ENCODE assay signal across 7 mouse cellular contexts in the genomic region with DNA sequence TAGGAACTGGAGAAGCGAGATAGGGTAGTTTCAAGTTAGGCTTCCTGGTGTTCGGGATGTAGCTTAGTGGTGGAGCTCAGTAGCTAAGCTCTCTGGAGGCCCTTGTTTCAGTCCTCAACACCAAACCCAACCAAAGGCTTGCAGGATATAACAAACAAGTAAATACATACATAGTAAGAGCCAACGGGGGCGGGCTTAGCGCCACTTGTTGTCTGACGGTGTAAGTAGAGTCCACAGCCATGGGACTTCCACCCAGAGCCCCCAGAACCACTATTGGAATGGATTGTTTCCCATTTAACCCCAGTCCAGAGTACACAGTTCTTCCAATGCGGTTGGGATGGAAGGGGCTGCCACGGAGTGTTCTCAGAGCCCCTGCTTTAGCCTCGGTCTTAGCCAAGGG. TPM values are rescaled to one million over a fixed set of nuclear protein-coding genes. Genes with fewer than 3 reads are reported as not detected.
DNase-seq lines count a peak whose midpoint lies in the region; ATAC-seq lines count a peak whose summit lies in the region.

No protein-coding gene starts in this region.

- H3K9ac ChIP-seq in forebrain, embryonic 16.5 days (replicated peaks; ENCODE audit: low read depth, low read length), result peak overlapping the region; percentile 87
- H3K9ac ChIP-seq in liver, embryonic 12.5 days, result peak overlapping the region; percentile 80; the same call in 1 of the 2 replicates

- H3K27ac ChIP-seq in forebrain, embryonic 16.5 days (ENCODE audit: low read length), result no peak overlapping the region
- H3K27ac ChIP-seq in liver, embryonic 12.5 days, result no peak overlapping the region

- peaks cover 55% of the 10 kb centered on the region for H3K4me1 ChIP-seq in megakaryocyte, embryonic 14.5 days
- H3K4me1 ChIP-seq in forebrain, embryonic 16.5 days (replicated peaks; ENCODE audit: control insufficient read depth, insufficient read depth, low read length), result peaks cover 32% of the 10 kb centered on the region
- H3K4me1 ChIP-seq in liver, embryonic 12.5 days, result peaks cover 48% of the 10 kb centered on the region

- whole genome bisulfite sequencing in forebrain, embryonic 16.5 days, result 34% methylated on average over 9 of the region's 9 CpGs
- 25% methylated on average over 9 of the region's 9 CpGs for WGBS in liver, embryonic 12.5 days (ENCODE audit: insufficient replicate concordance)

- no peaks in the 10 kb centered on the region for H3K9me3 ChIP-seq in megakaryocyte, embryonic 14.5 days
- no peaks in the 10 kb centered on the region for H3K9me3 ChIP-seq in forebrain, embryonic 16.5 days (ENCODE audit: control insufficient read depth, low read length)
- H3K9me3 ChIP-seq in liver, embryonic 12.5 days (replicated peaks), result no peaks in the 10 kb centered on the region

- ATAC-seq in megakaryocyte, adult 5-6 weeks (ENCODE audit: poor library complexity, severe bottlenecking), result no peak
- ATAC-seq in forebrain, embryonic 16.5 days, result no peak
- ATAC-seq in liver, embryonic 12.5 days, result no peak

- no peak for DNase-seq in cerebellum, adult 18-20 months
- no peak for DNase-seq in retina, embryonic 14.5 days (ENCODE audit: low spot score)
- no peak for DNase-seq in adrenal gland, postnatal 4 days (ENCODE audit: low spot score in 2 of 2)

- H3K27me3 ChIP-seq in megakaryocyte, embryonic 14.5 days (replicated peaks), result peaks cover 8% of the 10 kb centered on the region
- H3K27me3 ChIP-seq in forebrain, embryonic 16.5 days (replicated peaks; ENCODE audit: control insufficient read depth, insufficient read depth, low read length), result no peaks in the 10 kb centered on the region
- H3K27me3 ChIP-seq in liver, embryonic 12.5 days (replicated peaks), result peaks cover 23% of the 10 kb centered on the region

- H3K4me2 ChIP-seq in forebrain, embryonic 16.5 days (ENCODE audit: low read length), result peak overlapping the region; percentile 91
- peak overlapping the region; percentile 99 for H3K4me2 ChIP-seq in liver, embryonic 12.5 days

- peaks cover 36% of the 10 kb centered on the region for H3K36me3 ChIP-seq in megakaryocyte, embryonic 14.5 days (replicated peaks; ENCODE audit: low read length)
- no peaks in the 10 kb centered on the region for H3K36me3 ChIP-seq in forebrain, embryonic 16.5 days (ENCODE audit: control insufficient read depth, insufficient read depth)
- H3K36me3 ChIP-seq in liver, embryonic 12.5 days, result peaks cover 2% of the 10 kb centered on the region

- peak overlapping the region; percentile 96 for H3K4me3 ChIP-seq in megakaryocyte, embryonic 14.5 days (replicated peaks)
- peak overlapping the region; percentile 81 for H3K4me3 ChIP-seq in forebrain, embryonic 16.5 days (replicated peaks; ENCODE audit: low read length)
- peak overlapping the region; percentile 80 for H3K4me3 ChIP-seq in liver, embryonic 12.5 days

RNA-seq across cellular contexts. Expression of gene Pdlim7, which starts 0.4 kb away (rescaled TPM):
- polyA plus RNA-seq in megakaryocyte, embryonic 14.5 days (2012; ENCODE audit: insufficient read depth, low replicate concordance), result 681 and 731 TPM in 2 replicates
- total RNA-seq in megakaryocyte, adult 5-6 weeks (2015), result 23.8 and 25.9 TPM in 2 replicates
- 9.4 and 12.4 TPM in 2 replicates for total RNA-seq in megakaryocyte, adult 5-6 weeks (2017)
- polyA plus RNA-seq in forebrain, embryonic 16.5 days (2015; fragmentation: Nextera tagmentation; extraction: Ambion mirVana), result 132 and 147 TPM in 2 replicates
- 44.3 and 45.2 TPM in 2 replicates for polyA plus RNA-seq in liver, embryonic 12.5 days (2016; fragmentation: Nextera tagmentation; extraction: Ambion mirVana)
- total RNA-seq in adrenal gland, postnatal 4 days (2021), result 10 to 100 TPM; 44.5 to 47.1 TPM

RNA-seq across cellular contexts. Expression of gene Dok3, which starts 15.3 kb away (rescaled TPM):
- 35.5 and 98.6 TPM in 2 replicates for polyA plus RNA-seq in megakaryocyte, embryonic 14.5 days (2012; ENCODE audit: insufficient read depth, low replicate concordance)
- 73.6 and 80.6 TPM in 2 replicates for total RNA-seq in megakaryocyte, adult 5-6 weeks (2015)
- total RNA-seq in megakaryocyte, adult 5-6 weeks (2017), result 81.2 and 88.6 TPM in 2 replicates
- 3.1 and 4.6 TPM in 2 replicates for polyA plus RNA-seq in forebrain, embryonic 16.5 days (2015; fragmentation: Nextera tagmentation; extraction: Ambion mirVana)
- 3.4 and 4.4 TPM in 2 replicates for polyA plus RNA-seq in liver, embryonic 12.5 days (2016; fragmentation: Nextera tagmentation; extraction: Ambion mirVana)
- 1 to 10 TPM; 2.6 to 4.7 TPM for total RNA-seq in adrenal gland, postnatal 4 days (2021)

RNA-seq across cellular contexts. Expression of gene Ddx41, which starts 22.6 kb away (rescaled TPM):
- polyA plus RNA-seq in megakaryocyte, embryonic 14.5 days (2012; ENCODE audit: insufficient read depth, low replicate concordance), result 49.7 and 52.6 TPM in 2 replicates
- total RNA-seq in megakaryocyte, adult 5-6 weeks (2015), result 16.2 and 20.9 TPM in 2 replicates
- total RNA-seq in megakaryocyte, adult 5-6 weeks (2017), result 41.4 and 56.6 TPM in 2 replicates
- 67.3 and 70.6 TPM in 2 replicates for polyA plus RNA-seq in forebrain, embryonic 16.5 days (2015; fragmentation: Nextera tagmentation; extraction: Ambion mirVana)
- polyA plus RNA-seq in liver, embryonic 12.5 days (2016; fragmentation: Nextera tagmentation; extraction: Ambion mirVana), result 40.2 and 42.0 TPM in 2 replicates
- 10 to 100 TPM; 54.0 to 57.4 TPM for total RNA-seq in adrenal gland, postnatal 4 days (2021)

RNA-seq across cellular contexts. Expression of gene Dbn1, which starts 25.9 kb away (rescaled TPM):
- polyA plus RNA-seq in megakaryocyte, embryonic 14.5 days (2012; ENCODE audit: insufficient read depth, low replicate concordance), result 1.8 and 5.0 TPM in 2 replicates
- total RNA-seq in megakaryocyte, adult 5-6 weeks (2015), result 0.18 TPM in 1 of 2 replicates, not detected in the other
- total RNA-seq in megakaryocyte, adult 5-6 weeks (2017), result 0.57 and 2.9 TPM in 2 replicates
- polyA plus RNA-seq in forebrain, embryonic 16.5 days (2015; fragmentation: Nextera tagmentation; extraction: Ambion mirVana), result 792 and 816 TPM in 2 replicates
- 24.2 and 27.0 TPM in 2 replicates for polyA plus RNA-seq in liver, embryonic 12.5 days (2016; fragmentation: Nextera tagmentation; extraction: Ambion mirVana)
- total RNA-seq in adrenal gland, postnatal 4 days (2021), result 10 to 100 TPM; 56.4 to 75.6 TPM

RNA-seq across cellular contexts. Expression of gene Prr7, which starts 49.8 kb away (rescaled TPM):
- polyA plus RNA-seq in megakaryocyte, embryonic 14.5 days (2012; ENCODE audit: insufficient read depth, low replicate concordance), result 5.3 and 21.1 TPM in 2 replicates
- total RNA-seq in megakaryocyte, adult 5-6 weeks (2015), result 1.1 and 1.2 TPM in 2 replicates
- total RNA-seq in megakaryocyte, adult 5-6 weeks (2017), result 1.4 and 1.8 TPM in 2 replicates
- polyA plus RNA-seq in forebrain, embryonic 16.5 days (2015; fragmentation: Nextera tagmentation; extraction: Ambion mirVana), result 4.1 and 4.3 TPM in 2 replicates
- not detected in 2 replicates for polyA plus RNA-seq in liver, embryonic 12.5 days (2016; fragmentation: Nextera tagmentation; extraction: Ambion mirVana)
- 1 to 10 TPM; 6.4 to 8.0 TPM for total RNA-seq in adrenal gland, postnatal 4 days (2021)
